Mouse (Mus musculus): Measurements from ENCODE around the gene Tenm1.

Tenm1 gene

DNA sequence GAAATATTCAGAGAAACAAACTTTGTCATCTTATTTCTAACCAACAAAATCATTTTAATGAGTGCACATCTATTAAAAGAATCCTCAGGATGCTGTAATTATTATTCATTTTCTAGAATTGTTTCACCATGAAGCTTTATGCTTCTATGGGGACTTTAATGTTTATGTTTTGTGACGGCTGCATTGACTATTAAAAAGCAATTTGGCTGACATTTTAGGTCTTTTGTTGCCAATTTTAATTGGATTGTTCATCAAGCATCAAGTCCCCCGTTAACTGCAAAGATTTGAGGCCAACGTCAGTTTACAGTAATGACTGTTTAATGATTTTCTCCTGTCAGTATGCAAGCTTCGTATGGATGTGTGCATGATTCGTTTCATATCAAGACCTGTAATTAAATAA, 461.3 kb downstream of the Tenm1 start:
- in situ Hi-C loops (cut with MboI; ENCODE audit: unreplicated experiment in 2 of 2) = loop anchor here in 1 of 2 experiments (25.0 kb wide), 1 partner anchor 95 kb away; no protein-coding TSS in a partner anchor

DNA sequence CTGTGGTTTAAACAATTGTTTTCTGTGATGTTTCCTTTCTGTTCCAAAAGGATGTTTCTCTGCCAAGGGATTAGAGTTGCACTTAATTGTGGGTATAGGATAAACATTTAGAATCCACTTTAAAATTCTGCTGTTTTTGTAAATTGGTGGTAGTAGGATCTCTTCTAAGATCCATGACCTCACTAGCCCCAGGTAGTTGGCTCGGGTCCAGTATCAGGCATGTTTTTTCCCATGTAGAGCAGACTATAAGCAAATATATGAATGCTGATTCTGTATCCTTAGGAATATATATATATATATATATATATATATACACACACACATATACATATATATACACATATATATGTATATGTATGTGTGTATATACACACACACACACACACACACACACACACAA, 567.2 kb downstream of the Tenm1 start:
- in situ Hi-C loops (cut with MboI; ENCODE audit: unreplicated experiment in 2 of 2) = no loop called here

DNA sequence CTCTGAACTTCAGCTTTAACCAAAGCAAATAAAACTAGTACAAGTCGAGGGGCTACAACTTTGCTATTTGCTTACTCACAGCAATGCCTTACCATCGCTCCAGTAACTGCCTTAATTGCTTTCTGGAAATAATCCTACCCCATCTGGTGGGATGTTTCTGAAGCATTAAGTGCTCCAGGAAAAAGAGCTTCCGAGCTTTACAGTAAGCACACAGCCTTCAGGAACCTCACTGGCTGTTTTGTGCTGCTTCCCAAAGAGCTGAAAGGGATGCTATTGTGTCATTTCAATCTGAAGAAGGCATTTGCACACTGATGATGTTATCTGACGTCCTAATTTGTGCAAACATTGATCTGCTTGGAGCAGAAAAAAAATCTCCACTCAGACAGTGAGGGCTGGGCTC, 647.4 kb downstream of the Tenm1 start:
- in situ Hi-C loops (cut with MboI; ENCODE audit: unreplicated experiment in 2 of 2) = loop anchor here in 1 of 2 experiments (25.0 kb wide), 1 partner anchor 106 kb away; no protein-coding TSS in a partner anchor

DNA sequence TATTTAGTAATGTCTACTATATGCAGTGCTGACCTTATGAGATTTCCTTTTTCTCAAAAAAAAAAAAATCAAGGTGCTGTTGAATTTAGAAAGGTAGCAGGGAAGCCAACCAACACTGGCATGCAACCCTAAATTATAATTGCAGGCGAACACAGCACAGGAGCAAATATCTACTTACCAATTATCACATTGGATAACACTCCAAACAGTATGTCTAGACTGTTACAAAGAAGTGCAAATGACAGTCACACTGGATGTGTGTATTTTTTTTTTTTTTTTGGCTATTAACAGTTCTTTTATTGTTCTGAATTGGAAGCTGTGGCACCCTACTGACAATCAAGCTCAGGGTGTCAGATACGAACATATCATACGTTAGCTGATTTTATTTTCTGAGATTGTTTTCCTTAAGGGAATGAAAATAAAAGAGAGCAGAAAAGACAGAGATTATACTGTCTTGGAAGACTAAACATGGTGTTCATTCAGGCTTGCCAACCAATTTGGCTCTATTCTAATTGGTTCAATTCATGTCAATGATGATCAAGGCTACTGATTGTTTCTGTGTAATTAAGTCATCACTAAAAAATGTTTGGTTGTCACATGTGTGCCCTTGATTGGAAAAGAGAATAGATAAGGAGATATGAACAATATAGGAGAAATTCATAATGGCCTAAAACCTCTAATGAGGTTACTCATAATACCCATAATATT, 710.7 kb downstream of the Tenm1 start:
- in situ Hi-C loops (cut with MboI; ENCODE audit: unreplicated experiment in 2 of 2) = no loop called here

DNA sequence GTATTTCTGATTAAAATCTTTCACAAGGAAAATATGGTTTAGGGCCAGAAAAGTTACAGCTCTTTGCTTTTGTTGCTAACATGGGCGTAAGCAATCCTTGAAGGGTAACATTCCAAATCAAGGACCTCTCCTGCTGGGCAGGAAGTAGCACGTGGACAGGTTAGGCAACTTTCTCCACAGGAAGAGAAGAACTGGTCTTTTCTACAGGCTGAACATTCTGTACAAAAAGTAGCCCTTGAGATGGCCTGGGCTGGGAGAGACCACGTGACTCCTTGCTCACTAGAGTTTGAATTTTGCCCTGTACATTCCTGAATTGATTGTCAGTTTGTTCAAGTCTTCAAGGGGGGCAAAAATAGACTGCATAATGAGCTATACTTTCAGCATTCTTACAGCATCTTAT, 728.6 kb downstream of the Tenm1 start:
- in situ Hi-C loops (cut with MboI; ENCODE audit: unreplicated experiment in 2 of 2) = no loop called here

GRCm38 (mm10) chrX:42647131-42647530, 781.8 kb downstream of the Tenm1 start:
- in situ Hi-C loops (cut with MboI; ENCODE audit: unreplicated experiment in 2 of 2) = no loop called here

GRCm38 (mm10) chrX:42580521-42580920, 848.4 kb downstream of the Tenm1 start:
- in situ Hi-C loops (cut with MboI; ENCODE audit: unreplicated experiment in 2 of 2) = no loop called here

- in situ Hi-C loops (cut with MboI; ENCODE audit: unreplicated experiment in 2 of 2) = no loop called here
These were observed 870.2 kb downstream of the Tenm1 start for GRCm38 (mm10) chrX:42558683-42559082.

- in situ Hi-C loops (cut with MboI; ENCODE audit: unreplicated experiment in 2 of 2) = no loop called here
These were observed 871.6 kb downstream of the Tenm1 start for GRCm38 (mm10) chrX:42557284-42557683.

GRCm38 (mm10) chrX:42548513-42548912, 880.4 kb downstream of the Tenm1 start:
- in situ Hi-C loops (cut with MboI; ENCODE audit: unreplicated experiment in 2 of 2) = loop anchor here in 1 of 2 experiments (10.0 kb wide), 1 partner anchor 404 kb away; the partner anchor contains the start of gene Stag2

- in situ Hi-C loops (cut with MboI; ENCODE audit: unreplicated experiment in 2 of 2) = loop anchor here in 1 of 2 experiments (10.0 kb wide), 1 partner anchor 400 kb away; the partner anchor contains the start of gene Stag2
These were observed 883.9 kb downstream of the Tenm1 start for GRCm38 (mm10) chrX:42545076-42545475.

- in situ Hi-C loops (cut with MboI; ENCODE audit: unreplicated experiment in 2 of 2) = loop anchor here in 1 of 2 experiments (10.0 kb wide), 1 partner anchor 396 kb away; the partner anchor contains the start of gene Stag2
These were observed 888.2 kb downstream of the Tenm1 start for GRCm38 (mm10) chrX:42540756-42541053.

GRCm38 (mm10) chrX:42540030-42540755, 888.7 kb downstream of the Tenm1 start:
- in situ Hi-C loops (cut with MboI; ENCODE audit: unreplicated experiment in 2 of 2) = loop anchor here in 1 of 2 experiments (10.0 kb wide), 1 partner anchor 395 kb away; the partner anchor contains the start of gene Stag2

DNA sequence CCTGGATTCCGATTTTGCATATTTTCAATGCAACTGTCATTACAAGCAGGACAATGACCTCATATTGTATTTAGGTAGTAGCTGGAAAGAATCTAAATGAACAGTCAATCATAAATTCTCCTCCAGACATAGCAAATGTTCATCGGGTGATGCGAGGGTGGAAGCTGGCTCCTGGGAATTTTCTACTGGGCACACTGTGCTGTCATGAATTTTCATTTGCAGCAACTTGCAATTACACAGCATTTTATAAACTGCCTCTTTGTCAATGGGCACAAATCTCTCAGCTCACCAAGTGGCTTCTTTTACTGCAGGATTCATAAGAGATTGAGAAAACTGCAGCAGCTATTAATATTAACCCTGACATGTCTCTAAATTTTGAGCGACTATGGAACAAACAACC, 898.2 kb downstream of the Tenm1 start:
- in situ Hi-C loops (cut with MboI; ENCODE audit: unreplicated experiment in 2 of 2) = no loop called here

GRCm38 (mm10) chrX:42522868-42523267, 906.1 kb downstream of the Tenm1 start:
- in situ Hi-C loops (cut with MboI; ENCODE audit: unreplicated experiment in 2 of 2) = no loop called here

GRCm38 (mm10) chrX:42512567-42512966, 916.4 kb downstream of the Tenm1 start:
- in situ Hi-C loops (cut with MboI; ENCODE audit: unreplicated experiment in 2 of 2) = loop anchor here in 1 of 2 experiments (5.0 to 10.0 kb wide), 2 partner anchors 368 to 480 kb away; partner anchors contain the start of gene Stag2

DNA sequence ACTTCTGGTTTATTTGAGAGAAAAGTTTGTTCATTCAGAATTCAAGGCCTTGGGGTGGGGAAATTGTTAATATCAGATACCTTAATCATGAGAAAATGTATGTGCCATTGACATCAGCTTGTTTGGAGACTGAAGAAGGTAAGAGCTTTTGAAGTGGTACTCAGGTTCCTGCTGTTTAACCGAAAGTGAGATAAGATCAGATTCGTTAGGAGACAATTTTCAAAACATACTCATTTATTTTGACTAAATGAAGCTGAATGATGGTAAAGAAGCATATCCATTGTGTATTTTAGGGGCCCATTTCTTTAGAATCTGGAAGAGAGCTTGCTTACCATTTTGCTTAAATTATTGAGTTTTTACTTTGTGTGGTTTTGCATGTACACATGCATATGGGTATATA, 917.8 kb downstream of the Tenm1 start:
- in situ Hi-C loops (cut with MboI; ENCODE audit: unreplicated experiment in 2 of 2) = loop anchor here in 1 of 2 experiments (5.0 to 10.0 kb wide), 2 partner anchors 366 to 479 kb away; partner anchors contain the start of gene Stag2

GRCm38 (mm10) chrX:42502291-42503043, 926.5 kb downstream of the Tenm1 start, which contains the start of gene Sh2d1a:
Gene Sh2d1a (plus strand): TSS chrX:42502453.
- in situ Hi-C loops (cut with MboI; ENCODE audit: unreplicated experiment in 2 of 2) = no loop called here

- in situ Hi-C loops (cut with MboI; ENCODE audit: unreplicated experiment in 2 of 2) = no loop called here
These were observed 928.4 kb downstream of the Tenm1 start for GRCm38 (mm10) chrX:42500538-42500937.

DNA sequence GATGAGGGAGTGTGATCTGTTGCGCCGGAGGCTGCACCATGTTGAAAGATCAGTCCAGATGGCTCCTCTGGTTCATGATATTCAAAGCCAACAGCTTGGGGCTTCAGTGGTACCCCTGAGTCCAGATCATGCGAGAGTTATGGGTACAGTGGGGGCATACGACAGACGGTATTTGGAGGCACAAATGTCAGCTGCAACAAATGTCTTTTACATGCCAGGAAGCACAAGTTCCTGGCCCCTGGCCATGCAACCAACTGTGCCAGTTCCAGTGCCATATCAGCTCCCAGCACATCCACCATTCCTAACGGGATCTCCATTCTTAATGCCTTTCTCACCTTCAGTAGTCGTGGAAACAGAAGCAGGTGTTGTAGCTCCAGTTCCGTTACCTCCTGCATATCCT, 938.6 kb downstream of the Tenm1 start:
- in situ Hi-C loops (cut with MboI; ENCODE audit: unreplicated experiment in 2 of 2) = no loop called here

DNA sequence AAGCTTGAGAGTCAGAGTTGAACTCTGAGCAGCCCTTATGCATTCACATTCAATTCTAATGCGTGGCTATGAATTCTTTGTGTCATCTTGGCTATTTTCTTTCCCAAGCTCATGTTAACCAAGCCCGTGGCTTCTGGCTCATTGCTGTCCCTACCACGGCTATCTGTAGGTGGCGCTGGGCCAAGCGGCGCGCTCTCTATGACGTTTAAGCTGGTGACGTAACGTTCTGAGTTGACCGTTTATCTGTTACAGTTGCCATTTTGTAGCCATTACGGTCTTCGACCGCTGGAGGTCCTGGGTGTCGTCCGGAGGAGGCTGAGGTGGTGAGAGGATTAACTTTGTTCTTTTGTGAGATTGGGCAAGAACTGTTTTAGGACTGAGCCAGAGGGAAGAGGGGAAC, 939.5 kb downstream of the Tenm1 start, which contains the start of gene Tex13c2:
Gene Tex13c2 (plus strand): TSS at position 246 of the 400 bp plus-strand sequence.
- in situ Hi-C loops (cut with MboI; ENCODE audit: unreplicated experiment in 2 of 2) = no loop called here

All from v-Abl transformed pro-B cells (cell line).